Mouse (Mus musculus): Measurements from ENCODE around the gene Vps8. TPM values are rescaled to one million over a fixed set of nuclear protein-coding genes. Genes with fewer than 3 reads are reported as not detected.

The Vps8 gene
- total and polyA plus RNA-seq, 3 experiments, result 13.6 to 17.6 (median 15.9) TPM

- Histone ChIP-seq H3K4me1 (ENCODE audit: control insufficient read depth in 1 of 2, insufficient read depth in 2 of 2) (peaks cover 0 to 3% of the 10 kb centered on the region in 2 experiments; a peak in 2 of 4 replicates), H3K27me3 (replicated peaks) (no peaks in the 10 kb centered on the region), H3K27ac (ENCODE audit: insufficient read depth, low read depth) (no peak overlapping the region), H3K9me3 (replicated peaks; ENCODE audit: low read length) (peaks cover 2% of the 10 kb centered on the region), H3K36me3 (replicated peaks in 1 of 2; ENCODE audit: control insufficient read depth in 1 of 2, insufficient read depth in 1 of 2, low read length in 1 of 2) (no peaks in the 10 kb centered on the region), H3K4me2 (ENCODE audit: insufficient read depth, low read depth, poor library complexity, severe bottlenecking) (no peak overlapping the region), H3K9ac (ENCODE audit: insufficient read depth, low read depth) (no peak overlapping the region), H3K79me2 (replicated peaks; ENCODE audit: control insufficient read depth, extremely low read depth, insufficient read depth, poor library complexity, severe bottlenecking) (no peaks in the 10 kb centered on the region), H3K4me3 (replicated peaks in 1 of 3; ENCODE audit: low read depth in 2 of 3, low read length in 2 of 3, poor library complexity in 1 of 3) (no peak overlapping the region)
- no peak for DNase-seq (ENCODE audit: extremely low read depth)
- in situ Hi-C loops (cut with MboI; ENCODE audit: low pct_ligation_motif_present, low pct_unique_long_range_greater_than_20kb, low sequenced_read_pairs), result no loop called here
- dilution Hi-C loops (cut with MboI; ENCODE audit: extremely low pct_ligation_motif_present, extremely low pct_unique_long_range_greater_than_20kb, low sequenced_read_pairs), result no loop called here
- TF ChIP-seq TCF12 (IDR thresholded peaks at IDR 0.05; ENCODE audit: low read depth, low read length), result no peak
- TF ChIP-seq IRF4 (IDR thresholded peaks at IDR 0.05; ENCODE audit: low read depth, low read length), result no peak
- no peak for TF ChIP-seq POLR2AphosphoS2 (IDR thresholded peaks at IDR 0.05; ENCODE audit: low read depth, low read length)
- no peak for TF ChIP-seq ZMIZ1 (IDR thresholded peaks at IDR 0.05; ENCODE audit: low read depth, low read length)
- no peak for TF ChIP-seq SMC3 (IDR thresholded peaks at IDR 0.05; ENCODE audit: low read depth, low read length)
- no peak for TF ChIP-seq GABPA (IDR thresholded peaks at IDR 0.05; ENCODE audit: insufficient replicate concordance, low read depth, low read length)
- TF ChIP-seq UBTF (IDR thresholded peaks at IDR 0.05; ENCODE audit: low read depth, low read length), result no peak
- TF ChIP-seq MEF2A (IDR thresholded peaks at IDR 0.05; ENCODE audit: borderline replicate concordance, low read depth, low read length), result no peak
- TF ChIP-seq PAX5 (IDR thresholded peaks at IDR 0.05; ENCODE audit: low read length), result no peak
- no peak for TF ChIP-seq BHLHE40 (IDR thresholded peaks at IDR 0.05; ENCODE audit: low read depth, low read length)
- TF ChIP-seq RCOR1 (conservative IDR thresholded peaks at IDR 0.05; ENCODE audit: low read depth, low read length), result no peak
Observed at GRCm38 (mm10) chr16:21654384-21654783, 231.5 kb downstream of the Vps8 start.

- Histone ChIP-seq H3K9ac (ENCODE audit: insufficient read depth, low read depth) (no peak overlapping the region), H3K9me3 (replicated peaks; ENCODE audit: low read length) (peaks cover 2% of the 10 kb centered on the region), H3K36me3 (replicated peaks in 1 of 2; ENCODE audit: control insufficient read depth in 1 of 2, insufficient read depth in 1 of 2, low read length in 1 of 2) (no peaks in the 10 kb centered on the region), H3K4me3 (replicated peaks in 1 of 3; ENCODE audit: low read depth in 2 of 3, low read length in 2 of 3, poor library complexity in 1 of 3) (no peak overlapping the region), H3K27ac (ENCODE audit: insufficient read depth, low read depth) (no peak overlapping the region), H3K4me2 (ENCODE audit: insufficient read depth, low read depth, poor library complexity, severe bottlenecking) (no peak overlapping the region), H3K4me1 (ENCODE audit: control insufficient read depth in 1 of 2, insufficient read depth in 2 of 2) (peaks cover 3 to 12% of the 10 kb centered on the region in 2 experiments), H3K27me3 (replicated peaks) (no peaks in the 10 kb centered on the region), H3K79me2 (replicated peaks; ENCODE audit: control insufficient read depth, extremely low read depth, insufficient read depth, poor library complexity, severe bottlenecking) (no peaks in the 10 kb centered on the region)
- in situ Hi-C loops (cut with MboI; ENCODE audit: low pct_ligation_motif_present, low pct_unique_long_range_greater_than_20kb, low sequenced_read_pairs), result no loop called here
- TF ChIP-seq MAZ (IDR thresholded peaks at IDR 0.05; ENCODE audit: low read depth, low read length), result no peak
- no peak for TF ChIP-seq RCOR1 (conservative IDR thresholded peaks at IDR 0.05; ENCODE audit: low read depth, low read length)
- no peak for TF ChIP-seq MYC (IDR thresholded peaks at IDR 0.05; ENCODE audit: low read depth, low read length)
- no peak for TF ChIP-seq TBP (conservative IDR thresholded peaks at IDR 0.05; ENCODE audit: low read depth, low read length)
- no peak for TF ChIP-seq HCFC1 (IDR thresholded peaks at IDR 0.05; ENCODE audit: low read depth, low read length)
- TF ChIP-seq ZMIZ1 (IDR thresholded peaks at IDR 0.05; ENCODE audit: low read depth, low read length), result no peak
- TF ChIP-seq SMC3 (IDR thresholded peaks at IDR 0.05; ENCODE audit: low read depth, low read length), result no peak
- TF ChIP-seq MXI1 (IDR thresholded peaks at IDR 0.05; ENCODE audit: low read depth, low read length), result no peak
- no peak for TF ChIP-seq RAD21 (IDR thresholded peaks at IDR 0.05; ENCODE audit: low read depth, low read length)
- TF ChIP-seq ZNF384 (IDR thresholded peaks at IDR 0.05; ENCODE audit: low read depth, low read length), result no peak
- TF ChIP-seq ETS1 (conservative IDR thresholded peaks at IDR 0.05; ENCODE audit: low read depth, low read length), result no peak
- DNase-seq (ENCODE audit: extremely low read depth), result no peak
- dilution Hi-C loops (cut with MboI; ENCODE audit: extremely low pct_ligation_motif_present, extremely low pct_unique_long_range_greater_than_20kb, low sequenced_read_pairs), result no loop called here
Observed at GRCm38 (mm10) chr16:21655291-21655690, 232.4 kb downstream of the Vps8 start.

Measured in CH12.LX (cell line).